1 mouse cellular context compared by ENCODE assay signal in genomic region chr17:56348128-56348527, GRCm38 (mm10).
TF ChIP-seq lines count a peak whose summit lies in the region.

No protein-coding gene starts in this region.

TF ChIP-seq in MEL, 35 proteins besides CTCF, POLR2A, EP300 and RAD21:
- TF ChIP-seq CHD2 (IDR thresholded peaks at IDR 0.05; ENCODE audit: low read length) (no peak), TBP (IDR thresholded peaks at IDR 0.05; ENCODE audit: low read depth, low read length) (no peak), HCFC1 (IDR thresholded peaks at IDR 0.05; ENCODE audit: low read depth, low read length) (no peak), E2F4 (IDR thresholded peaks at IDR 0.05; ENCODE audit: borderline replicate concordance, low read depth, low read length) (no peak), USF2 (IDR thresholded peaks at IDR 0.05; ENCODE audit: borderline replicate concordance in 1 of 2, insufficient read depth in 1 of 2, low read depth in 1 of 2, low read length in 2 of 2) (no peak), ETS1 (IDR thresholded peaks at IDR 0.05; ENCODE audit: low read depth, low read length) (no peak), CHD1 (IDR thresholded peaks at IDR 0.05; ENCODE audit: low read depth, low read length) (no peak), SMC3 (IDR thresholded peaks at IDR 0.05; ENCODE audit: low read depth, low read length) (no peak), MYC (IDR thresholded peaks at IDR 0.05; ENCODE audit: low read depth, low read length) (no peak), KAT2A (conservative IDR thresholded peaks at IDR 0.05; ENCODE audit: low read depth, low read length) (no peak)
